Mouse (Mus musculus) adrenal gland, postnatal 36 days (tissue): Measurements from ENCODE around the gene Rgl3. TPM values are rescaled to one million over a fixed set of nuclear protein-coding genes. Genes with fewer than 3 reads are reported as not detected.

ENCODE experiments used
- total RNA-seq, 2 experiments: library from RNA; stranded (reverse); gene quantifications; 2 replicates each; pipeline ENCODE4 v1.2.3; 2021

Gene Rgl3
- total RNA-seq, 2 experiments from 2014 or later: 14.0 to 33.4 TPM

Other genes with a start within 250 kb of the Rgl3 start
- gene Spc24, start 229.1 kb downstream of the Rgl3 start, total RNA-seq: 1 to 10 TPM; 2.3 to 3.9 TPM
- 10 to 100 TPM; 31.2 to 38.3 TPM for gene Kank2, start 190.7 kb downstream of the Rgl3 start, total RNA-seq
- 1 to 10 TPM; 7.5 to 8.7 TPM for gene Angptl8, start 153.9 kb downstream of the Rgl3 start, total RNA-seq
- gene Dock6, start 136.8 kb downstream of the Rgl3 start, total RNA-seq: 10 to 100 TPM; 31.2 to 40.7 TPM
- 10 to 100 TPM; 28.5 to 58.8 TPM for gene Rab3d, start 71.3 kb downstream of the Rgl3 start, total RNA-seq
- 1 to 10 TPM; 9.4 to 9.7 TPM for gene Ccdc159, start 62.0 kb downstream of the Rgl3 start, total RNA-seq
- 100 to 1,000 TPM; 318 to 566 TPM for gene Tmem205, start 61.9 kb downstream of the Rgl3 start, total RNA-seq
- 10 to 100 TPM; 27.1 to 35.8 TPM for gene Plppr2, start 52.4 kb downstream of the Rgl3 start, total RNA-seq
- gene Swsap1, start 33.7 kb downstream of the Rgl3 start, total RNA-seq: 10 to 100 TPM; 12.4 to 18.3 TPM
- 1 to 10 TPM; 1.9 to 2.0 TPM for gene Epor, start 25.9 kb downstream of the Rgl3 start, total RNA-seq
- gene Ccdc151, start 13.2 kb upstream of the Rgl3 start, total RNA-seq: 1 to 10 TPM in 1 of 2 experiments, under 1 TPM in 1; 0.30 to 1.6 TPM
- gene Prkcsh, start 13.4 kb upstream of the Rgl3 start, total RNA-seq: 100 to 1,000 TPM; 159 to 169 TPM
- gene Elavl3, start 62.6 kb upstream of the Rgl3 start, total RNA-seq: 1 to 10 TPM; 1.1 to 2.0 TPM
- gene Gm49318, start 81.8 kb upstream of the Rgl3 start, total RNA-seq: under 1 TPM in 1 of 2 experiments, not detected in 1; 0.56 TPM
- 10 to 100 TPM; 10.2 to 10.3 TPM for gene Zfp653, start 81.9 kb upstream of the Rgl3 start, total RNA-seq
- gene Ecsit, start 96.0 kb upstream of the Rgl3 start, total RNA-seq: 10 to 100 TPM; 51.6 to 63.7 TPM
- 1 to 10 TPM; 1.5 TPM for gene Cnn1, start 109.8 kb upstream of the Rgl3 start, total RNA-seq
- gene Elof1, start 127.7 kb upstream of the Rgl3 start, total RNA-seq: 10 to 100 TPM; 73.7 to 78.1 TPM
- 10 to 100 TPM; 43.2 to 67.9 TPM for gene Acp5, start 146.3 kb upstream of the Rgl3 start, total RNA-seq
- gene Pigyl, start 167.4 kb upstream of the Rgl3 start, total RNA-seq: 10 to 100 TPM; 50.3 to 59.1 TPM
- 1 to 10 TPM; 2.7 to 4.3 TPM for gene Zfp872, start 198.6 kb upstream of the Rgl3 start, total RNA-seq
- 10 to 100 TPM; 36.9 to 45.3 TPM for gene Zfp809, start 236.3 kb upstream of the Rgl3 start, total RNA-seq